16 mouse cellular contexts compared by ENCODE assay signal in genomic region chr19:18331811-18332210, GRCm38 (mm10).
DNase-seq lines count a peak whose midpoint lies in the region; ATAC-seq lines count a peak whose summit lies in the region.
"Had no signal": no experiment of that assay in that cellular context is flagged by ENCODE, and none has a peak within 500 bp of the region (broad histone marks: within the 10 kb centered on the region; RNA-seq: fewer than 3 reads in every experiment).

No protein-coding gene starts in this region.

- no peaks in the 10 kb centered on the region for H3K36me3 ChIP-seq in intestine, embryonic 16.5 days (ENCODE audit: control insufficient read depth, insufficient read depth, low read length)
- H3K36me3 ChIP-seq: embryonic facial prominence, embryonic 10.5 days; embryonic facial prominence, embryonic 12.5 days; forebrain, embryonic 15.5 days had no signal

- no peaks in the 10 kb centered on the region for H3K4me1 ChIP-seq in intestine, embryonic 16.5 days (ENCODE audit: control insufficient read depth, insufficient read depth, low read length)
- H3K4me1 ChIP-seq: embryonic facial prominence, embryonic 12.5 days had no signal

- DNase-seq in adrenal gland, adult 2 months = peak; percentile 68
- no peak for DNase-seq in adrenal gland, postnatal 25 days
- DNase-seq in adrenal gland, adult 8-10 months = peak; percentile 38
- DNase-seq in adrenal gland, postnatal 10 days = peak; percentile 23
- DNase-seq in thymus, postnatal 0 days (ENCODE audit: low spot score) = no peak
- DNase-seq: cerebellum, adult 11-12 months; cerebellum, adult 2 months; cerebellum, adult 9-10 months; cerebellum, postnatal 10 days; cerebellum, postnatal 25 days; forebrain, postnatal 0 days had no signal

- H3K4me2 ChIP-seq in intestine, embryonic 16.5 days (ENCODE audit: low read depth, low read length) = no peak overlapping the region
- H3K4me2 ChIP-seq: embryonic facial prominence, embryonic 12.5 days; forebrain, embryonic 13.5 days; forebrain, embryonic 15.5 days had no signal

- no peak overlapping the region for H3K4me3 ChIP-seq in intestine, embryonic 16.5 days (ENCODE audit: low read length)
- H3K4me3 ChIP-seq: embryonic facial prominence, embryonic 10.5 days; embryonic facial prominence, embryonic 12.5 days; forebrain, embryonic 13.5 days; forebrain, embryonic 15.5 days had no signal

- H3K9me3 ChIP-seq in intestine, embryonic 16.5 days (ENCODE audit: control insufficient read depth, low read length) = no peaks in the 10 kb centered on the region
- H3K9me3 ChIP-seq: embryonic facial prominence, embryonic 10.5 days; embryonic facial prominence, embryonic 12.5 days; forebrain, embryonic 13.5 days; forebrain, embryonic 15.5 days had no signal

- H3K27me3 ChIP-seq in intestine, embryonic 16.5 days (replicated peaks; ENCODE audit: control insufficient read depth, insufficient read depth, low read length) = no peaks in the 10 kb centered on the region
- H3K27me3 ChIP-seq: embryonic facial prominence, embryonic 12.5 days; forebrain, embryonic 13.5 days; forebrain, embryonic 15.5 days had no signal

- H3K9ac ChIP-seq in intestine, embryonic 16.5 days (ENCODE audit: low read depth, low read length) = no peak overlapping the region
- H3K9ac ChIP-seq: embryonic facial prominence, embryonic 12.5 days; forebrain, embryonic 13.5 days; forebrain, embryonic 15.5 days; forebrain, postnatal 0 days had no signal

- no peak overlapping the region for H3K27ac ChIP-seq in intestine, embryonic 16.5 days (ENCODE audit: low read length)
- H3K27ac ChIP-seq: embryonic facial prominence, embryonic 10.5 days; embryonic facial prominence, embryonic 12.5 days; forebrain, embryonic 13.5 days; forebrain, embryonic 15.5 days had no signal

- no peak for ATAC-seq in intestine, embryonic 16.5 days
- ATAC-seq: forebrain, embryonic 13.5 days; forebrain, embryonic 15.5 days; forebrain, postnatal 0 days had no signal

- WGBS in intestine, embryonic 16.5 days = 69% methylated on average over 7 of the region's 7 CpGs

Comparison
In these comparisons a context has a peak if more than half of its experiments do, and no peak if none do; other contexts are left out.
1. DNase-seq: peak in adrenal gland, adult 2 months (single experiment), adrenal gland, adult 8-10 months (single experiment) and adrenal gland, postnatal 10 days (single experiment); none in adrenal gland, postnatal 25 days (single experiment) and thymus, postnatal 0 days (single experiment).